Mouse (Mus musculus): Measurements from ENCODE around the gene Pcnp. TPM values are rescaled to one million over a fixed set of nuclear protein-coding genes. Genes with fewer than 3 reads are reported as not detected.

Gene Pcnp
- total and polyA plus RNA-seq, 3 experiments: 15.1 to 50.7 (median 47.1) TPM

- H3K36me3 ChIP-seq (ENCODE audit: control insufficient read depth, insufficient read depth, low read length): peaks cover 6% of the 10 kb centered on the region; the same call in 1 of the 2 replicates
- H3K4me3 ChIP-seq: peak overlapping the region; percentile 88
- intact Hi-C loops (cut with DNase I): no loop called here
- WGBS: 31% methylated on average over 8 of the region's 8 CpGs
- peak overlapping the region; percentile 91 for H3K27ac ChIP-seq
- H3K79me2 ChIP-seq (replicated peaks; ENCODE audit: control insufficient read depth, insufficient read depth, low read length): no peaks in the 10 kb centered on the region
- H3K9ac ChIP-seq (ENCODE audit: low read depth, low read length): peak overlapping the region; percentile 69
- peaks cover 2% of the 10 kb centered on the region for H3K4me1 ChIP-seq (ENCODE audit: control insufficient read depth, insufficient read depth, low read length)
- DNase-seq: no peak
- TF ChIP-seq POLR2A (IDR thresholded peaks at IDR 0.05; ENCODE audit: insufficient read depth, low read depth, low read length) (no peak), EP300 (IDR thresholded peaks at IDR 0.05; ENCODE audit: insufficient read depth, low read depth, low read length) (no peak), CTCF (IDR thresholded peaks at IDR 0.05) (no peak)
- H3K27me3 ChIP-seq (ENCODE audit: control insufficient read depth, insufficient read depth, low read length): no peaks in the 10 kb centered on the region
These were observed 8.6 kb upstream of the Pcnp start for GRCm38 (mm10) chr16:56038090-56038489.

- Histone ChIP-seq H3K4me3 (peak within 1 kb of the TSS; percentile 88), H3K9ac (ENCODE audit: low read depth, low read length) (peak within 1 kb of the TSS; percentile 80), H3K27ac (peak within 1 kb of the TSS; percentile 91), H3K79me2 (replicated peaks; ENCODE audit: control insufficient read depth, insufficient read depth, low read length) (no peaks in the 10 kb centered on the region), H3K4me1 (ENCODE audit: control insufficient read depth, insufficient read depth, low read length) (peaks cover 2% of the 10 kb centered on the region), H3K27me3 (ENCODE audit: control insufficient read depth, insufficient read depth, low read length) (no peaks in the 10 kb centered on the region), H3K36me3 (ENCODE audit: control insufficient read depth, insufficient read depth, low read length) (peaks cover 6% of the 10 kb centered on the region; the same call in 1 of the 2 replicates)
- under 1% methylated on average over 63 of the region's 63 CpGs for WGBS
- TF ChIP-seq POLR2A (IDR thresholded peaks at IDR 0.05; ENCODE audit: insufficient read depth, low read depth, low read length): peak; percentile 88
- no peak for TF ChIP-seq EP300 (IDR thresholded peaks at IDR 0.05; ENCODE audit: insufficient read depth, low read depth, low read length)
- no peak for TF ChIP-seq CTCF (IDR thresholded peaks at IDR 0.05)
- intact Hi-C loops (cut with DNase I): loop anchor here (1.0 kb wide), 1 partner anchor 38 kb away; no protein-coding TSS in a partner anchor
- DNase-seq: peak; percentile 94 to 97
These were observed 7.8 kb upstream of the Pcnp start, which contains the start of gene Trmt10c for GRCm38 (mm10) chr16:56037138-56038010. Gene Trmt10c, minus strand, starts transcription at chr16:56037819.

DNA sequence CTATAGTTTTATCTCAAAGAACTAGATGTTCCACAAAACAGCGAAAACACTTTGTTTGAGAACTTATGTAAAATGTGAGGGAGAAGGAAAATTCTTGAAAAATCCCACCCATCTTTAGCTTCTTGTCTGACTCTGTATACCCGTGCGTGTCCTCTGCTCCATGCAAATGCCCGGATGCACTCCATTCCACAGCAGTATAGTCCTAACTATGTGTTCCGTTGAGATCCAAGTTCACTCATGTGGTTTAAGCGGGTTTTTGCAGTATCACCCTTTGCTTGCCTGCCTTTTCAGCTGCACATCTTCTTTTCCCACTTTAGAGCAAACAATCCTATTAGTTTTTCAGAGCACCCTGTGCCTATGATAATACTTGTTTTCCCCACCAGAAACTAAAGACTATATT is 7.0 kb upstream of the Pcnp start:
- no peaks in the 10 kb centered on the region for H3K79me2 ChIP-seq (replicated peaks; ENCODE audit: control insufficient read depth, insufficient read depth, low read length)
- no peak for DNase-seq
- peak overlapping the region; percentile 88 for H3K4me3 ChIP-seq
- H3K4me1 ChIP-seq (ENCODE audit: control insufficient read depth, insufficient read depth, low read length): peaks cover 2% of the 10 kb centered on the region
- H3K9ac ChIP-seq (ENCODE audit: low read depth, low read length): no peak overlapping the region
- peaks cover 6% of the 10 kb centered on the region; the same call in 1 of the 2 replicates for H3K36me3 ChIP-seq (ENCODE audit: control insufficient read depth, insufficient read depth, low read length)
- no peaks in the 10 kb centered on the region for H3K27me3 ChIP-seq (ENCODE audit: control insufficient read depth, insufficient read depth, low read length)
- WGBS: 42% methylated on average over 6 of the region's 6 CpGs
- no peak overlapping the region for H3K27ac ChIP-seq
- TF ChIP-seq CTCF (IDR thresholded peaks at IDR 0.05) (no peak), POLR2A (IDR thresholded peaks at IDR 0.05; ENCODE audit: insufficient read depth, low read depth, low read length) (no peak), EP300 (IDR thresholded peaks at IDR 0.05; ENCODE audit: insufficient read depth, low read depth, low read length) (no peak)
- intact Hi-C loops (cut with DNase I): no loop called here

DNA sequence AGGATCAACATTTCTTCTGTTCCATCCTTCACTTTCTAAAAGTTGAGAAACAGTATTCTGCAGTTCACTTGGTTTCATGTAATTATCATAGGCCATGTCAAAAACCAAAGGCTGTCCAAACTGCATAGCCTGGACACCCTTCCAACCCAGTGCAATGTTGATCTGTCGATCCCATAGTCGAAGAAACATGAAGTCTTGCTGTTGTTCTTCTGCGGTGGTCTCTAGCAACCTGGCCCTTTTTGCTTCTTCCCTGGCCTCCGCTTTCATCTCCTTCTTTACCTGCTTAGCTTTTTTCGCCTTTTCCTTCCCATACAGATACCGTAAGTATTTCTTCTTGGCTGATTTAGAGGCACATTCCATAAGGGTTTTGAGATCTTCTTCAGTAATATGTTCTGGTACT is 5.0 kb upstream of the Pcnp start:
- H3K27ac ChIP-seq: no peak overlapping the region
- peaks cover 2% of the 10 kb centered on the region for H3K4me1 ChIP-seq (ENCODE audit: control insufficient read depth, insufficient read depth, low read length)
- TF ChIP-seq POLR2A (IDR thresholded peaks at IDR 0.05; ENCODE audit: insufficient read depth, low read depth, low read length) (no peak), EP300 (IDR thresholded peaks at IDR 0.05; ENCODE audit: insufficient read depth, low read depth, low read length) (no peak)
- H3K27me3 ChIP-seq (ENCODE audit: control insufficient read depth, insufficient read depth, low read length): no peaks in the 10 kb centered on the region
- no peaks in the 10 kb centered on the region for H3K79me2 ChIP-seq (replicated peaks; ENCODE audit: control insufficient read depth, insufficient read depth, low read length)
- intact Hi-C loops (cut with DNase I): no loop called here
- H3K36me3 ChIP-seq (ENCODE audit: control insufficient read depth, insufficient read depth, low read length): peaks cover 6% of the 10 kb centered on the region
- H3K9ac ChIP-seq (ENCODE audit: low read depth, low read length): no peak overlapping the region
- 96% methylated on average over 6 of the region's 6 CpGs for WGBS
- no peak for DNase-seq
- H3K4me3 ChIP-seq: no peak overlapping the region

- WGBS: under 1% methylated on average over 62 of the region's 62 CpGs
- Histone ChIP-seq H3K4me1 (ENCODE audit: control insufficient read depth, insufficient read depth, low read length) (peaks cover 3% of the 10 kb centered on the region; the same call in 1 of the 2 replicates), H3K27me3 (ENCODE audit: control insufficient read depth, insufficient read depth, low read length) (no peaks in the 10 kb centered on the region), H3K79me2 (replicated peaks; ENCODE audit: control insufficient read depth, insufficient read depth, low read length) (peaks cover 1% of the 10 kb centered on the region; the same call in 1 of the 2 replicates), H3K36me3 (ENCODE audit: control insufficient read depth, insufficient read depth, low read length) (peaks cover 25% of the 10 kb centered on the region), H3K9ac (ENCODE audit: low read depth, low read length) (peak overlapping the region; percentile 86), H3K27ac (peak overlapping the region; percentile 95), H3K4me3 (peak overlapping the region; percentile 62)
- DNase-seq: no peak
- intact Hi-C loops (cut with DNase I): loop anchor here (1.0 to 2.0 kb wide), 2 partner anchors 46 to 55 kb away; no protein-coding TSS in a partner anchor
- TF ChIP-seq EP300 (IDR thresholded peaks at IDR 0.05; ENCODE audit: insufficient read depth, low read depth, low read length) (no peak), POLR2A (IDR thresholded peaks at IDR 0.05; ENCODE audit: insufficient read depth, low read depth, low read length) (no peak), CTCF (IDR thresholded peaks at IDR 0.05) (no peak)
These were observed 602 bp downstream of the Pcnp start for GRCm38 (mm10) chr16:56028722-56029551.
